In the genomic region with DNA sequence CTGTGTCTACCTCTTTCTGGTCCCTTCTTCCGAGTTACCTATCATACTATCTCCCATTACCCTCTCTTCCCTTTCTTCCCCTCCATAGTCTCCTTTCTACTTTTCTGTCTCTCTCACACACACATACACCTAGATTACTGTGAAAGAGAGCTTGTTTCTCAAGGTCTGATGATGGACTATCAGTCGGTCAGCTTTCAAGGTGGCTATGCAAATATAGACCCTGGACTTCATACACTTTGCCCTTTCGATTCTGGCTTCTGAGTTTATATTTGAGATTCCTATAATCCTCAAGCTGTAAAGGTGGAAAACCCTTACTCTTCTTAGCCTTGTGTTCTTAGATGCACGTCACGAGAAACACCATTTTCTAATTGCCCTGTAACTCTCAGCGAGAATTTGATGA, we compare ENCODE assay signal across 17 mouse cellular contexts.
"Had no signal": no experiment of that assay in that cellular context is flagged by ENCODE, and none has a peak within 500 bp of the region (broad histone marks: within the 10 kb centered on the region; RNA-seq: fewer than 3 reads in every experiment).

No protein-coding gene starts in this region.

- H3K9me3 ChIP-seq: lung, embryonic 15.5 days; megakaryocyte, embryonic 14.5 days; midbrain, embryonic 13.5 days; midbrain, embryonic 15.5 days; neural tube, embryonic 12.5 days had no signal

- H3K27ac ChIP-seq: lung, embryonic 15.5 days; macrophage; midbrain, embryonic 13.5 days; midbrain, embryonic 15.5 days; neural tube, embryonic 12.5 days had no signal

- DNase-seq: lung, adult 2 months; lung, postnatal 14 days; lung, postnatal 36 days; right cerebral cortex, postnatal 25 days; right cerebral cortex, postnatal 4 days; spleen, adult 18-20 months; thymus, adult 18-20 months; thymus, postnatal 14 days; thymus, postnatal 36 days had no signal

- H3K4me2 ChIP-seq: lung, embryonic 15.5 days; midbrain, embryonic 11.5 days; midbrain, embryonic 13.5 days; midbrain, embryonic 15.5 days; neural tube, embryonic 12.5 days had no signal

- H3K27me3 ChIP-seq: lung, embryonic 15.5 days; megakaryocyte, embryonic 14.5 days; midbrain, embryonic 13.5 days; midbrain, embryonic 15.5 days; neural tube, embryonic 12.5 days had no signal

- H3K9ac ChIP-seq: lung, embryonic 15.5 days; midbrain, embryonic 13.5 days; midbrain, embryonic 15.5 days; neural tube, embryonic 12.5 days had no signal

- H3K4me1 ChIP-seq: lung, embryonic 15.5 days; megakaryocyte, embryonic 14.5 days; midbrain, embryonic 13.5 days; neural tube, embryonic 12.5 days had no signal

- ATAC-seq: lung, postnatal 0 days; midbrain, embryonic 13.5 days; midbrain, embryonic 15.5 days had no signal

- H3K4me3 ChIP-seq: lung, embryonic 15.5 days; megakaryocyte, embryonic 14.5 days; midbrain, embryonic 13.5 days; midbrain, embryonic 15.5 days; neural tube, embryonic 12.5 days had no signal

- H3K36me3 ChIP-seq: lung, embryonic 15.5 days; midbrain, embryonic 15.5 days had no signal
